Mouse (Mus musculus): ENCODE measurements around the gene Gm867. TPM values are rescaled to one million over a fixed set of nuclear protein-coding genes. Genes with fewer than 3 reads are reported as not detected.
A peak's percentile ranks its signal among the peaks of the same experiment; 100 is the strongest.

Gene Gm867
- polyA plus RNA-seq, 1 experiment from 2014 or later = 0.68 TPM

- WGBS = 85% methylated on average over 1 of the region's 1 CpGs
- Histone ChIP-seq H3K9ac (no peak overlapping the region), H3K9me3 (replicated peaks) (no peaks in the 10 kb centered on the region), H3K27ac (no peak overlapping the region; the same call in 1 of the 2 replicates), H3K27me3 (peaks cover 16% of the 10 kb centered on the region), H3K4me3 (peak overlapping the region; percentile 73), H3K4me1 (replicated peaks) (peaks cover 55% of the 10 kb centered on the region), H3K4me2 (peak overlapping the region; percentile 77), H3K36me3 (no peaks in the 10 kb centered on the region)
- no peak for ATAC-seq (replicated peaks; ENCODE audit: insufficient number of reproducible peaks, insufficient read depth, low FRiP score, low read depth)
Observed at GRCm38 (mm10) chr10:75934991-75935390, 5.5 kb downstream of the Gm867 start.

GRCm38 (mm10) chr10:75932891-75933290 lies 7.6 kb downstream of the Gm867 start, which contains the start of gene Chchd10:
Gene Chchd10, plus strand, starts transcription at chr10:75933130.
- Histone ChIP-seq H3K9me3 (replicated peaks) (no peaks in the 10 kb centered on the region), H3K4me2 (peak within 1 kb of the TSS; percentile 95), H3K4me1 (replicated peaks) (peaks cover 50% of the 10 kb centered on the region), H3K36me3 (peaks cover under 1% of the 10 kb centered on the region; the same call in 1 of the 2 replicates), H3K9ac (peak within 1 kb of the TSS; percentile 86), H3K27me3 (peaks cover 16% of the 10 kb centered on the region), H3K4me3 (peak within 1 kb of the TSS; percentile 66), H3K27ac (peak within 1 kb of the TSS; percentile 74)
- no peak for ATAC-seq (replicated peaks; ENCODE audit: insufficient number of reproducible peaks, insufficient read depth, low FRiP score, low read depth)
- 45% methylated on average over 6 of the region's 6 CpGs for WGBS

DNA sequence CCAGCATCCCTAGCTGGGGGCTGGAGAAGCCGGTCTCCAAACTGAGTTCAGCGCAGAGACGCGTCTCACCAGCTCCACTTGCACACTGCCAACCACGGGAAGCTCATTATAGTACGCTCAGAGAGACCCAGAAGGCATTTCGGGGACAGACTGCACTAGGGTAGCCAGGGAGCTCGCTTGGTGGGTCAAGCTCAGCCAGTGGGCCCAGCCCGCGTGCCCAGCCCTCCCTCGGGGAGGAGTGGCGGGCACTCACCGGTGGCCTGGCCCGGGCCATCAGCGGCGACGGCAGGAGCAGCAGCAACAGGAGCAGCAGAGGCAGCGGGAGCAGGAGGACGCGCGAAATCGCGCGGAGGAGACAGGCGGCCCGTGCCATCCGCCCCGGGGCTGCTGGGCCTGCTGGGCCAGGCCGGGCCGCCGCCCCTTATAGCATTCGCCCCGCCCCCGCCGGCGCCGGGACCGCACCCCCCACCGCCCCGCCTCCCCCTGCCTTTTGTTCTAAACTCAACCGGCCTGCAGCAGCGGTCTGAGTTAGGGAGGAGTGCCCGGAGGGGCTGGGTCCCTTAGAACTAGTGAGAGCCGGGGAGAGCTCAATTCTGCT lies 8.3 kb downstream of the Gm867 start:
- ATAC-seq (replicated peaks; ENCODE audit: insufficient number of reproducible peaks, insufficient read depth, low FRiP score, low read depth) = peak; percentile 69
- no peaks in the 10 kb centered on the region for H3K9me3 ChIP-seq (replicated peaks)
- H3K27ac ChIP-seq = peak overlapping the region; percentile 74
- H3K4me2 ChIP-seq = peak overlapping the region; percentile 95
- peak overlapping the region; percentile 66 for H3K4me3 ChIP-seq
- 1% methylated on average over 42 of the region's 44 CpGs for WGBS
- H3K4me1 ChIP-seq (replicated peaks) = peaks cover 43% of the 10 kb centered on the region
- H3K27me3 ChIP-seq = peaks cover 16% of the 10 kb centered on the region
- H3K36me3 ChIP-seq = peaks cover 8% of the 10 kb centered on the region; the same call in 1 of the 2 replicates
- H3K9ac ChIP-seq = peak overlapping the region; percentile 86

DNA sequence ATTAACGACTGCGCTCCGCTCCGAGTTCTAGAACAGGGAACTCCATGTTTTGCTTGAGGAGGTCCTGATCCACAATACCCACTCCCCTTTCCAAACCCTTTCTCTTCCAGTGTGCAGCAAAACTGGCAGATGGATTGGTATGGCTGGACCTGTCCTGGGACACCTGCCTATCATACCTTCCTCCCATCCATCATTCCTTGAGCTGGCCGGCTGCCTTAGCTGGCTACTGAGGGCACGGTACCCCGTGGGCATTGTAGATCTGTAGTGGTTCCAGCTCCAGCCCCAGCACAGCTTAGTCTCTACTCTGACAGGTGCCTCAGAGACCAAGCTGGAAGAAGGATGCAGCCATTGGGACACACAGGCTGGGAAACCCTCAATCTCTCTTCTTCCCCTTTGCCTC lies 9.2 kb downstream of the Gm867 start:
- peak overlapping the region; percentile 95 for H3K4me2 ChIP-seq
- H3K36me3 ChIP-seq = peaks cover 14% of the 10 kb centered on the region; the same call in 1 of the 2 replicates
- H3K27me3 ChIP-seq = peaks cover 10% of the 10 kb centered on the region
- 33% methylated on average over 7 of the region's 7 CpGs for WGBS
- peaks cover 38% of the 10 kb centered on the region for H3K4me1 ChIP-seq (replicated peaks)
- peak overlapping the region; percentile 66 for H3K4me3 ChIP-seq
- ATAC-seq (replicated peaks; ENCODE audit: insufficient number of reproducible peaks, insufficient read depth, low FRiP score, low read depth) = no peak
- H3K9ac ChIP-seq = peak overlapping the region; percentile 86
- no peaks in the 10 kb centered on the region for H3K9me3 ChIP-seq (replicated peaks)
- H3K27ac ChIP-seq = no peak overlapping the region

DNA sequence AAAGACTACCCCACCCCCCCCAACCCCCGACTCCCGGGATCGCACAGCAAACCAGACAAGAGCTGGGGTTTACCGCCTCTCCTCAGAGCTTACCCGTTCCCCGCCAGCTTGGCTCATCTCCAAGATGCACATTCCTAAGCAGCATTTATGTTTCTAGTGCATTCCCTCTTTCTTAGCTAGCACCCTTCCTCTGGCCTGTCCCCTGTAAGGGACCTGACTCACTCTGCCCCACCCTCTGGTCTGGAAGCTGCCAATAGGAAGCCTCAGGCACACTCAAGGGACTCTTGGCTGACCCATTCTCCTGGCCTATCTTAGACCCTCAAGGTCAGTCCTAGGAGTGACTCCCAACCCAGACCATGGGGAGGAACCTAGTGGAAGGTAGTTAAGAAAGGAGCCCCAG lies 10.2 kb downstream of the Gm867 start:
- H3K27me3 ChIP-seq = peaks cover 7% of the 10 kb centered on the region
- H3K36me3 ChIP-seq = peaks cover 17% of the 10 kb centered on the region; the same call in 1 of the 2 replicates
- peak overlapping the region; percentile 95; the same call in 1 of the 2 replicates for H3K4me2 ChIP-seq
- no peak overlapping the region for H3K9ac ChIP-seq
- no peak for ATAC-seq (replicated peaks; ENCODE audit: insufficient number of reproducible peaks, insufficient read depth, low FRiP score, low read depth)
- H3K4me1 ChIP-seq (replicated peaks) = peaks cover 36% of the 10 kb centered on the region
- no peaks in the 10 kb centered on the region for H3K9me3 ChIP-seq (replicated peaks)
- no peak overlapping the region for H3K4me3 ChIP-seq
- 7% methylated on average over 6 of the region's 6 CpGs for WGBS
- no peak overlapping the region for H3K27ac ChIP-seq

DNA sequence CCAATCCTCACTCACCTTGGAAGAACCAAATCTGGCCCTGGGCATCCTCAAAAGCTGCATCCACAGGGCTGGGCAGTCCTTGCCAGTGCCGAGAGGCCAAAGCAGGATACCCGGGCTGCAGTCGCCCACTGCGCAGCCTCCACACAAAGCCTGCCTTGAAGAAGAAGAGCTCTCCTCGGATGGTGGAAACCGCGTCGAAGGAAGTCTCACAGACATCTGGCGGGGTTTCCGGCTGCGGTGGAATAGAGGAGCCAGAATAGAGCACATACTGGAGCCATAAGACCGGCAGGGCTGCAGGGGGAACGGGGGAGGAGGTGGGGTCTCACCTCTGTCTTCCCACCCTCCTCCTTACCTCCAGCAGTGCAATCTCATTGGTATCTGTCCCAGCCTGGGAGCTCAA lies 14.1 kb downstream of the Gm867 start:
- no peak overlapping the region for H3K27ac ChIP-seq
- ATAC-seq (replicated peaks; ENCODE audit: insufficient number of reproducible peaks, insufficient read depth, low FRiP score, low read depth) = no peak
- H3K9me3 ChIP-seq (replicated peaks) = no peaks in the 10 kb centered on the region
- peaks cover 24% of the 10 kb centered on the region for H3K4me1 ChIP-seq (replicated peaks)
- peaks cover under 1% of the 10 kb centered on the region; the same call in 1 of the 2 replicates for H3K27me3 ChIP-seq
- peaks cover 35% of the 10 kb centered on the region; the same call in 1 of the 2 replicates for H3K36me3 ChIP-seq
- 64% methylated on average over 13 of the region's 13 CpGs for WGBS
- no peak overlapping the region for H3K9ac ChIP-seq
- no peak overlapping the region for H3K4me2 ChIP-seq
- H3K4me3 ChIP-seq = no peak overlapping the region

DNA sequence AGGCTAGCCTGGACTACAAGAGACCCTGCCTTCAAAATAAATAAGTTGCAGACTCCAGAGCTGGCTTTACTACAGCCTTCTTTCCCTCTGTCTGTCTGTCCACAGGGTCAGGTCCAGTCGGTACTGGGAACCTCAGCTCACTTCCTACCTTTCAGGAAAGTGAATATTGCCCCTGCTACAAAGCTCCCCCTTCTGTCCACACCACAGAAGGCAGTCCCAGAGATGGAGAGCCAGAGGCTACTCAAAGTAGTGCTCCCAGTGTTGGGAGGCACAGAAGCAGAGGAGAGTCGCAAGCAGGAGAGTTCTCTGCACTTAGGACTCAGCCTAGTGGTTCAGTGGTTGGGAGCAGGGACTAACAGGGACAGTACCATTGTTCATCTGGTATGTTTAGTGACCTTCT lies 16.1 kb downstream of the Gm867 start:
- Histone ChIP-seq H3K4me3 (no peak overlapping the region), H3K4me1 (replicated peaks) (peaks cover 19% of the 10 kb centered on the region), H3K27ac (no peak overlapping the region), H3K27me3 (no peaks in the 10 kb centered on the region), H3K9ac (no peak overlapping the region), H3K4me2 (no peak overlapping the region), H3K36me3 (peaks cover 35% of the 10 kb centered on the region; the same call in 1 of the 2 replicates), H3K9me3 (replicated peaks) (no peaks in the 10 kb centered on the region)
- ATAC-seq (replicated peaks; ENCODE audit: insufficient number of reproducible peaks, insufficient read depth, low FRiP score, low read depth) = no peak
- 65% methylated on average over 2 of the region's 2 CpGs for WGBS

GRCm38 (mm10) chr10:75921726-75922560 lies 18.5 kb downstream of the Gm867 start:
- H3K4me2 ChIP-seq = peak overlapping the region; percentile 87
- H3K4me3 ChIP-seq = peak overlapping the region; percentile 90
- peak overlapping the region; percentile 93 for H3K27ac ChIP-seq
- no peaks in the 10 kb centered on the region for H3K27me3 ChIP-seq
- 3% methylated on average over 22 of the region's 22 CpGs for WGBS
- peaks cover 24% of the 10 kb centered on the region; the same call in 1 of the 2 replicates for H3K36me3 ChIP-seq
- ATAC-seq (replicated peaks; ENCODE audit: insufficient number of reproducible peaks, insufficient read depth, low FRiP score, low read depth) = 0 out of 2 replicates have a peak, but pooled peaks have one; percentile 12
- H3K9me3 ChIP-seq (replicated peaks) = no peaks in the 10 kb centered on the region
- H3K9ac ChIP-seq = peak overlapping the region; percentile 84
- H3K4me1 ChIP-seq (replicated peaks) = peaks cover 31% of the 10 kb centered on the region

- under 1% methylated on average over 73 of the region's 76 CpGs for whole genome bisulfite sequencing
- peak within 1 kb of the TSS; percentile 90 for H3K4me3 ChIP-seq
- H3K4me2 ChIP-seq = peak within 1 kb of the TSS; percentile 87
- no peaks in the 10 kb centered on the region for H3K27me3 ChIP-seq
- peaks cover 23% of the 10 kb centered on the region; the same call in 1 of the 2 replicates for H3K36me3 ChIP-seq
- peaks cover 31% of the 10 kb centered on the region for H3K4me1 ChIP-seq (replicated peaks)
- peak within 1 kb of the TSS; percentile 84 for H3K9ac ChIP-seq
- H3K27ac ChIP-seq = peak within 1 kb of the TSS; percentile 93
- H3K9me3 ChIP-seq (replicated peaks) = no peaks in the 10 kb centered on the region
- peak; percentile 93 for ATAC-seq (replicated peaks; ENCODE audit: insufficient number of reproducible peaks, insufficient read depth, low FRiP score, low read depth)
Observed at GRCm38 (mm10) chr10:75921026-75921725, 19.3 kb downstream of the Gm867 start, which contains the start of gene Smarcb1. Gene Smarcb1, minus strand, starts transcription at chr10:75921617.

DNA sequence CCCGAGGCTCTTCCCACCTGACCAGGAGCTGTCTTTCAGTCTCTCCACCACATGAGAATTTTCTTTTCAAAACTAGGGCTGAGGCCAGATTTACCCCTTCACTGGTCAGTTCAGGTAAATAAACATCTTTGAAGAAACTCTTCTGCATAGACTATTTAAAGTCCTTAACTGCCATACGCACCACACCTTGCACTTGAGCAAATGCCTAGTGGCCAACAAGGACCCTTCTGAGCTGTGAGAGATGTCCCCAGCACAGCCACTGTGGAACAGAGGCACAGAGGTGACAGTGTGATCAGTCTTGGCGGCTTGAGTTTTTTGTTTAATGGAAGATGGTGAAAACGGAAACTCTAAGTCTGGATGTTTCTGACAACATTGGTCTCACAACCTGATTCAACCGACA lies 21.4 kb downstream of the Gm867 start:
- peaks cover 34% of the 10 kb centered on the region for H3K4me1 ChIP-seq (replicated peaks)
- no peak overlapping the region for H3K9ac ChIP-seq
- WGBS = 84% methylated on average over 5 of the region's 5 CpGs
- H3K36me3 ChIP-seq = peaks cover 25% of the 10 kb centered on the region
- H3K4me3 ChIP-seq = no peak overlapping the region
- no peak overlapping the region for H3K4me2 ChIP-seq
- H3K27ac ChIP-seq = no peak overlapping the region
- no peaks in the 10 kb centered on the region for H3K27me3 ChIP-seq
- no peaks in the 10 kb centered on the region for H3K9me3 ChIP-seq (replicated peaks)
- no peak for ATAC-seq (replicated peaks; ENCODE audit: insufficient number of reproducible peaks, insufficient read depth, low FRiP score, low read depth)

DNA sequence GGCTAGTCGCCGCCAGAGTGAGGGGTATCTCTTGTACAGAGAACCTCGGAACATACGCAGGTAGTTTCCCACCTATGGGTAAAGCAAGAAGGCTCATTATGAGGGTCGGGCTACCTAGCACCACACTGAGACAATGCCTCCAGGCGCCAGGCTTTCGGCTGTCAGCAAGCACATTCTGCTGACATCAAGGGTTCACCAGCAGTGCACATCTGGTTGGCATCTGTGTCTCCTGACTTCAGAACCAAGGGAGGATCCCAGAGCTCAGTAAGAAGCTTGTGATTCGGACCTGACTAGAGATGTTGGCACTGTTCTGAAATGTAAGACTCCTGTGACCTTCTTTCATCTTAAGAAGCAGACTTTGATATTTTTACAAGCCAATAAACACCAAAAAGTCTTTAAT lies 23.6 kb downstream of the Gm867 start:
- H3K4me1 ChIP-seq (replicated peaks) = peaks cover 30% of the 10 kb centered on the region
- H3K9ac ChIP-seq = no peak overlapping the region
- no peak overlapping the region for H3K4me3 ChIP-seq
- H3K27ac ChIP-seq = no peak overlapping the region
- 81% methylated on average over 8 of the region's 8 CpGs for WGBS
- no peaks in the 10 kb centered on the region for H3K9me3 ChIP-seq (replicated peaks)
- H3K27me3 ChIP-seq = no peaks in the 10 kb centered on the region
- ATAC-seq (replicated peaks; ENCODE audit: insufficient number of reproducible peaks, insufficient read depth, low FRiP score, low read depth) = no peak
- H3K4me2 ChIP-seq = no peak overlapping the region
- H3K36me3 ChIP-seq = peaks cover 25% of the 10 kb centered on the region
